Mouse (Mus musculus): Measurements from ENCODE around the gene Gm9918. TPM values are rescaled to one million over a fixed set of nuclear protein-coding genes. Genes with fewer than 3 reads are reported as not detected.

Gm9918 gene
- total RNA-seq, 2 experiments from 2014 or later: not detected

DNA sequence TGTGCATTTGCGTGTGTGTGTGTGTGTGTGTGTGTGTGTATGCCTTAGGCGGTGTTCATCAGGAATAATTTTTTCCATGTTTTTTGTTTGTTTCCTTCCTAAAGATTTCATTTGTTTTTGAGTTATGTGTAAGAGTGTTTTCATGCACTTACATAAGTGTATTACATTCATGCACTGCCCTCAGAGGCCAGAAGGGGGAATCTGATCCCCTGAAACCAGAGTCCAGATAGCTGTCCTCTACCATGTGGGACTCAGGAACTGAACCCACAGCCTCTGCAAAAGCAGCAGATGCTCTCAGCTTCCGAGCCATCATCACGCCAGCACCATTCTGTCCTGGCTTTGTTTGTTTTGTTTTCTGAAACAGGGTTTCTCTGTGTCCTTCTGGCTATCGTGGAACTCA lies 4.8 kb upstream of the Gm9918 start:
- ATAC-seq (ENCODE audit: poor library complexity, severe bottlenecking): 0 out of 2 replicates have a peak, but pooled peaks have one; percentile 38

DNA sequence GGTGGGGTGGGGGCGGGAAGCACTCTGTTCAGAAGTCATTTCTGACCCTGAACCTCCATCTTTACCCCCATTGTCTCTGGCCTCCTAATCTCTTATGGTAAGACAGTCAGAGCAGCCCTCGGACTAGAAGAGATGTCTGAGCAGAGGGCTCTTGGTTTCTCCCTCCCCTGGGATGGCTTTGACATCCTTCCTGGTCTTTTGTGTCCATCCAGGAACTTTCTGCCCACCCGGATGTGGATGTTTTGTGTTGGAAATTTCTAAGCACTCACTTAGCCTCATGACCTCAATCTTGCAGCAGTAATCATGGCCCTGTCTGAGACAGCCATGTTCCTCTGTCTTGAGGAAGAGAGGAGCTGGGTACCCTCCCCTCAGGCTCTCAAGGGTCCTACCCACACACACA lies 1.1 kb downstream of the Gm9918 start:
- ATAC-seq (ENCODE audit: poor library complexity, severe bottlenecking): no peak

- peak; percentile 67 for ATAC-seq (ENCODE audit: poor library complexity, severe bottlenecking)
Observed at GRCm38 (mm10) chr15:102273982-102274716, 3.8 kb downstream of the Gm9918 start.

DNA sequence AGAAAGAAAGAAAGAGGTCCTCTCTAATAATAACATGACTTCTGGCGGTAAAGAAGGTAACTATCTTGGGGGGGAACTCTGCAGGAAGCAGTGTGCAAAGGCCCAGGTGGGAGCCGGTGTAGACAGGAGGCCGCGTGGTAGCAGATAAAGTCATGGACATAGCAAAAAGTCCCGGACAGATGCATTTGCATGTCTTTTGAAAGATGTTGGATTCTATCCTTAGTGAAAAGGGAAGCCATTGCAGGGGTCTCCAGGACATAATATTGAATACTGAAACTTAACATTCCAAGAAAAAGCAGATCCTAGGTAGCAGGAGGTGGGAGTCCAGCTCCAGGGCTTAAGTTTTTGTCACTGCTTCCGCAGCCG lies 8.3 kb downstream of the Gm9918 start:
- no peak for ATAC-seq (ENCODE audit: poor library complexity, severe bottlenecking)

GRCm38 (mm10) chr15:102279092-102279782 lies 8.9 kb downstream of the Gm9918 start, which contains the start of gene Mfsd5:
TSS of gene Mfsd5 (plus strand) at chr15:102279454.
- peak; percentile 94 for ATAC-seq (ENCODE audit: poor library complexity, severe bottlenecking)

DNA sequence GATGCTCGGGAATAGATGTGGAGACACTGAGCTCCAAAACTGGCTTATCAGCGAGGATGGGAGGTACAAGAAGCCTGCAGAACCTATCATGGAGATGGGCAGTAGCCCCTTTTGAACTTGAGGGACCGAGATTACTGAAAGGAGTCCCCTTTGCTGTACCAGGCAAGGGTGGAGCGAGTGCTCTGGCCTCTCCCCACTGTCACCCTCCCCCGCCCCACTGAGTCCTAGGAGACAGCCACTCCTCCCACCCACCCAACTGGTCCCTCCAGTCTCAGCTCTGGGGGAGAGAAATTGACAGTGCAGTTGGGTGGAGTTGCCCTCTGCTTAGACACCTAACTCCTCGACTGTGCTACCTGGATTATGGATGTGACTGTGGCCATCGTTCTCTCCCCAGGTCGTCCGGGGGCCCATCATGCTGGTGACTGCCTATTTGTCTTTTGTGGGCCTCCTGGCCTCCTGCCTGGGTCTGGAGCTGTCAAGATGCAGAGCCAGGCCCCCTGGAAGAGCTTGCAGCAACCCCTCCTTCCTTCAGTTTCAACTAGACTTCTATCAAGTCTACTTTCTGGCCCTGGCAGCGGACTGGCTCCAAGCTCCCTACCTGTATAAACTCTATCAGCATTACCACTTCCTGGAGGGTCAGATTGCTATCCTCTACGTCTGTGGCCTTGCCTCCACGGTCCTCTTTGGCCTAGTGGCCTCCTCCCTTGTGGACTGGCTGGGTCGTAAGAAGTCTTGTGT lies 9.6 kb downstream of the Gm9918 start:
- no peak for ATAC-seq (ENCODE audit: poor library complexity, severe bottlenecking)

GRCm38 (mm10) chr15:102280623-102281022 lies 10.3 kb downstream of the Gm9918 start:
- no peak for ATAC-seq (ENCODE audit: poor library complexity, severe bottlenecking)

DNA sequence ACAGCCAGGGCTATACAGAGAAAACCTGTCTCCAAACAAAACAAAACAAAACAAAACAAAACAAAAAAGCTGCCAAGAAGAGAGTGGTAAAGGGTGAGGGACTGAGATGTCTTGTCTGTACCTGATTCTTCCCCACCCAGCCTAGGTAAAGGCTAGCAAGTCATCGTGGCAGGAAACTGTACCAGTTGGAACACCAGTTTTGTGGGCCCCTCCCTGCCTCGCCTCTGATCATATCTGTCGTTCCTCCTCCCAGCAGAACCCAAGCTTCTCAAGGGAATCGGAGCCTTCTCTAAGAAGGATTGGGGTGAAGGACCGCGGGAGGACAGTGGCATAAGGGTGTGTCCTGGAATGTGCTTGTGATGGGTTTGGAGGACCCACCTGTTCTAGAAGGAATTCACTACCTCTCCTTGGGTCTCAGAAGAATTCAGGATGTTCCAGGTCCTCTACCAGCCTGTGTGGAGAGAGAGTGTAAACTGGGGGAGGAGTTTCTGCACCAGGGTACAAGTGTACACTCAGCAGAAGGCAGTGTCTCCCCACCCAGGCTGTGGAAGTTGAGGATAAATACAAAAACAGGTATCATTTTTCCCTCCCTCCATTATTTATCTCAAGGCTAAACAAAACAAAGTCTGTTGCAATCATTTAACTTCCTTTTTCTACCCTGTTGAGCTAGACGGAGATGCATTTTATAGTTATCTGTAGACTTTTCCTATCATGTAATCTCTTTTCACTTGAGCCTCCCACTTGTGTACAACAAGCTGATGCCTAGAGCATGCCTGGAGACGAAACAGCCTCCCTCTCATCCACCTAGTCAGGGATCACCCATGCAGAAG lies 12.3 kb downstream of the Gm9918 start:
- peak; percentile 11; the same call in 1 of the 2 replicates for ATAC-seq (ENCODE audit: poor library complexity, severe bottlenecking)

DNA sequence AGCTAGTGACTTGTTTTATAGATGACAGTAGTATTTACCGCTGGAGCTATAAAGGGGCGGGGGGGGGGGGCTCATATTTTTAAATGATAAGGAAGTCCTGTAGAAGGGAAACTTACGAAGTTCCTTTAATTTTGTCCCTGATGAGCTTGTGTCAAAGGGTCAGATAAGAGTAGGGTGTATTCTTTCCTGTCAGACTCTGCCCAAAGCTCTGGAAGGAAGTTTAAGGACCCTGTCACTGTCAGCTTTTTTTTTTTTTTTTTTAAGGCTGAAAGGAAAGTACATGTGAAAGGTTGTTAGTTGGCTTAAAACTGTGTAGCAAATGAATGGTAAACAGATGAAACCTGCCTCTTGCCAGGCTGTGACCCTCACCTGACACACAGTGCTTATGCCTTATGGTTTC lies 13.3 kb downstream of the Gm9918 start:
- no peak for ATAC-seq (ENCODE audit: poor library complexity, severe bottlenecking)

DNA sequence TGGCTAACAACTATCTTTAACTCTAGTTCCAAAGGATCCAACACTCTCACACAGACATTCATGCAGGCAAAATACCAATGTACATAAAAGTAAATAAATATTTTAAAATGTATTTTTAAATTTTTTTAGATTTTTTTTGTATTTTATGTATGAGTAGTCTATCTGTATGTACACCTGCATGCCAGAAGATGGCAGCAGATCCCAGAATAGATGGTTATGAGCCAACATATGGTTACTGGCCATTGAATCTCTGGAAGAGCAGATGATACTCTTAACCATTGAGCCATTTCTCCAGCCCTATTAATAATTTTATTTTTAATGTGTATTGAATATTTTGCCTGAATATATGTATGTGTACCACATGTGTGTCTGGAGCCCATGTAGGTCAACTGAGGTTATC lies 17.0 kb downstream of the Gm9918 start:
- ATAC-seq (ENCODE audit: poor library complexity, severe bottlenecking): peak; percentile 73

DNA sequence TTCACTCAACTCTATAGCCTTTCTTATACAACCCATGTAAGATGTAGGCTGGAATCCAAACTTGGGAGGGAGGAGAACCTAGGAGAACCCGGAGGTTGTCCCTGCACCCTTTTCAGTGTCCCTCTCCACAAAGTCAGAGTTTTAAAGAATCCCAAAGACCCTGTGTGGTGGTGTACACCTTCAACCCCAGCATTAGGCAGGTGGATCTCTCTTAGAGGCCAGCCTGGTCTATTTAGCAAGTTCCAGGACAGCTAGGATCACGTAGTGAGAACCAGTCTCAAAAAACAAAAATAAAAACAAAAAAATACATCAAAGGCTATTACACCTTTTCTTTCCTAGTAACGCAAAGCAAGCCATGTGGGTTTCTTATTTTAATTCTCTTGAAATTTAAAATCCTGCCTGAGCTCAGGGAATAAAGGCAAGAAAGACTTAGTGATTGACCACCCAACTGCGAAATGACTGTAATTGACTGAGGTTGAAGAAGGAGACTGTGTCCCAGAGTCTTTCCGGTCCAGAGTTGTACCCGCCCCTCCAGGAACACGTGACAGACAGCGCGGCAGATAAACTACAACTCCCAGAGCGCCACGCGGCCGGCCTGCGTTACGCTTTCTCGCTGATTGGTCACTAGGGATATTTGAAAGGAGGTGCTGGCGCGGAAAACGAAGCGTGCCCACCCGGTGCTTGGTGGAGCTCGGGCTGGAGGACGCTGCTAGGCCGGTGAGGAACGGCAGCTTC lies 25.4 kb downstream of the Gm9918 start, which contains the start of gene Espl1:
Gene Espl1, plus strand, starts transcription at position 634 of the 735 bp plus-strand sequence.
- ATAC-seq (ENCODE audit: poor library complexity, severe bottlenecking): peak; percentile 100

DNA sequence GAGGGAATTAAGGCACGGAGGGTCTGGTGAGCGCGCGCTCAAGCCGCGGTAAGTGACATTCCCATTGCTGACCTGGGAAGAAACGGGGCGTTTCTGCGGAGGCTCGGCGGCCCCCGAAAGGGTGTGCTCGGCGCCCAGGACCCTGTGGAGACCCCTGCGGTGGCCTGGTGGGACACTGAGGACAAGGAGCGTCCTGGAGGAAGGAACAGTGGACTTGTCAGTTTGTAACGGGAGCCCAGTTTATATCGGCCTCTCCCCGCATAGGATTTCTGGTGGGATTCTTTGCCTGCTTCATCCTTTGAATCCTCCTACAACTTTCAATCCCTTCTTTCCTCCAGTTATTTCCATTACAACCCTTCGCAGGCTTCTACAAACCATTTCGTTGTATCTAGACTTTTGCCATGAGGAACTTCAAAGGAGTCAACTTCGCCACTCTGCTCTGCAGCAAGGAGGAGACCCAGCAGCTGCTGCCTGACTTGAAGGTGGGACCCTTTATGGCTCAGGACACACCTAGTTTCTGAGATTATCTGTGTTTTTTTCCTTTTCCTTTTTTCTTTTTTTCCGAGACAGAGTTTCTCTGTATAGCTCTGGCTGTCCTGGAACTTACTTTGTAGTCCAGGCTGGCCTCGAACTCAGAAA lies 26.1 kb downstream of the Gm9918 start:
- no peak for ATAC-seq (ENCODE audit: poor library complexity, severe bottlenecking)

DNA sequence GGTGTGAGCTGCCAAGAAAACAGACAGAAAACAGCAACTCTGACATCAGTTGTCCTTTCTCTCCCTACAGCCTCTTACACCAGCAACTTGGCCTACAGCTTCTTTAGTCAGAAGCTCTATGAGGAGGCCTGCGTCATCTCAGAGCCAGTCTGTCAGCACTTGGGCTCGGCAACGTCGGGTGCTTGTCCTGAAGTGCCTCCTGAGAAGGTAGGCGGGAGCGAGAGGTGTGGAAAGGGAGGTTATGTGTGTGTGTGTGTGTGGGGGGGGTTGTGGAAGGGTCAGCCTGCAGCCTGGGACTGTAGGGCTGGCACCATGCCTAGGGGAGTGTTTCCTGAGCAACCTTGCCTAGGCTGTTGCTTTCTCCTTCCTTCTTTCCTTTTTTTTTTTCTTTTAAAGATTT lies 32.2 kb downstream of the Gm9918 start:
- no peak for ATAC-seq (ENCODE audit: poor library complexity, severe bottlenecking)

- no peak for ATAC-seq (ENCODE audit: poor library complexity, severe bottlenecking)
Observed at GRCm38 (mm10) chr15:102308717-102309116, 38.4 kb downstream of the Gm9918 start.

- ATAC-seq (ENCODE audit: poor library complexity, severe bottlenecking): no peak
Observed at GRCm38 (mm10) chr15:102310074-102310845, 39.9 kb downstream of the Gm9918 start.

DNA sequence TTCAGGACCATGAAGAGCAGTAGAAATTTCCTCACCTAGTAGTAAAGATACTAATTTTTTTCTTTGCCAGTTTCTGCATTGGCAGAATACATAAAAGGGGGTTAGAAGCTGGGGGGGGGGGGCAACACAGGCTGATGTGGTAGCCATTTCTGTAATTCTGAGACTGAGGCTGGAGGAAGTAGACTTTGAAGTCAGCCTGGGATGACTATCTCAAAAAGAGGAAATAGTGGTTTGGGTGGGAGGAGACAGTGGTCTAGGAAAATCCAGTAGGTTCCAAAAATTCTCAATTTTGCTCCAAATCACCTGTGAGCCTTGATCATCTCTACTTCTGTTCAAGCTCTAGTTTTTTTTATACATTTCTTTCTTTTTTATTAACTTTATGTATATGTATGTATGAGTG lies 41.1 kb downstream of the Gm9918 start:
- peak; percentile 82 for ATAC-seq (ENCODE audit: poor library complexity, severe bottlenecking)

GRCm38 (mm10) chr15:102315292-102315691 lies 44.9 kb downstream of the Gm9918 start:
- ATAC-seq (ENCODE audit: poor library complexity, severe bottlenecking): no peak

GRCm38 (mm10) chr15:102316263-102316662 lies 45.9 kb downstream of the Gm9918 start:
- ATAC-seq (ENCODE audit: poor library complexity, severe bottlenecking): peak; percentile 93

Data from megakaryocyte, adult 5-6 weeks (primary cell).